Mouse (Mus musculus) erythroblast, embryonic 14.5 days (primary cell): ENCODE measurements around the gene Helz2. TPM values are rescaled to one million over a fixed set of nuclear protein-coding genes. Genes with fewer than 3 reads are reported as not detected.

Experiments
- H3K27me3 ChIP-seq: 2 replicates; pipeline ENCODE4 v1.6.1; 2012; ENCODE audit warnings: inconsistent platforms; ENCODE audit not compliant: control insufficient read depth
- H3K36me3 ChIP-seq: 2 replicates; pipeline ENCODE4 v1.6.1; 2012; ENCODE audit warnings: mild to moderate bottlenecking, inconsistent platforms; ENCODE audit not compliant: control insufficient read depth
- H3K4me1 ChIP-seq: 2 replicates; pipeline ENCODE4 v1.6.1; 2012; ENCODE audit warnings: inconsistent platforms; ENCODE audit not compliant: control insufficient read depth
- H3K4me3 ChIP-seq: replicated peaks from 2 replicates; pipeline ENCODE3; 2012; ENCODE audit warnings: moderate library complexity, mild to moderate bottlenecking, inconsistent platforms
- H3K9me3 ChIP-seq: 2 replicates; pipeline ENCODE4 v1.6.1; 2012; ENCODE audit warnings: low read length, inconsistent platforms, mixed read lengths; ENCODE audit not compliant: control insufficient read depth
- GATA1 ChIP-seq: IDR thresholded peaks from 2 replicates; pipeline ENCODE4 v1.6.1; 2012; ENCODE audit warnings: low read length, inconsistent platforms, mixed read lengths
- TAL1 ChIP-seq: IDR thresholded peaks from 3 replicates; pipeline ENCODE4 v1.6.1; 2012; ENCODE audit warnings: low read length, inconsistent platforms, mixed read lengths
- polyA plus RNA-seq: library from polyadenylated mRNA; stranded (reverse); fragments of >175 nt; gene quantifications from 2 replicates; pipeline ENCODE4 v1.2.3, GENCODE M21; 2012

Helz2 gene
- polyA plus RNA-seq, 1 experiment: 0.10 TPM

DNA sequence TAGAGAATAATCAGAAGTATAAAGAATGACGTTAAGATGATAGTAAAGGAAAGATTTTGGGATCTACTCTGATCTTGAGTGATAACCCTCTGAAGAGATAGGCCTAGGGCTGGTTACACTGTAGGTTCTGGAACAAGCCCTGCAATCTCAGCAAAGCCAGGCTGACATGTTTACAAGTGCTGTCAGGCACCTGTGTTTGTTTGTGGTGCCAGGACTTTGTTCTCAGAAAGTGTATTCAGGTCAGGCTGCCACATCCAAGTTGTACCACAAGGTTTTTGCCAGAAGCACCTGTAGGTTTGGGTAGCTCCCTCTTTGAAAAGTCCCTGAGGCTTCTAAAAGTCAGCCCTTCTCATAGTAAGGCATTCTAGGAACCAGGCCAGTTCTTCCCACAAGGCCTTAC lies 52.5 kb downstream of the Helz2 start:
- Histone ChIP-seq H3K9me3 (no peaks in the 10 kb centered on the region), H3K4me3 (no peak overlapping the region), H3K4me1 (peaks cover 33% of the 10 kb centered on the region), H3K27me3 (peaks cover 31% of the 10 kb centered on the region), H3K36me3 (peaks cover 14% of the 10 kb centered on the region)
- TF ChIP-seq GATA1: no peak

DNA sequence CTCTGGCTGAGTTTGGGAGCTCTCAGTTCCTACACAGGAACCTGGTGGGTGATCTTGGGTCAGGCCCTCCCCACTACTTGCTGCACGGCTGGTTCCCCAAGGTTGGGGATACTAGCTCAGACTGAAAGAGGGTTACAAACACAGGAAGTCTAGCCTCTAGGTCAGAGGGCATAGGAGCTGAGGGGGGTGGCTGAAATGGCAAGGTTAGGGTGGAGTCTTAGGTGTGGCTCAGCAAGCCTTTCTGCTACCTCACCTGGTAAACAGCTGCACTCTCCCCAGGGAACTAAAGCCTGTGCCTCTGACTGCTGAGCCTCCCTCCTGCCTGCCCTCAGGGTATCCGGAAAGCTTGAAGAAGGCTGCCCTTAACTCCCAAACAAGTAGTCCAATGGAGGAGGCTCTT lies 53.1 kb downstream of the Helz2 start:
- Histone ChIP-seq H3K27me3 (peaks cover 24% of the 10 kb centered on the region), H3K9me3 (no peaks in the 10 kb centered on the region), H3K36me3 (peaks cover 14% of the 10 kb centered on the region), H3K4me3 (peak overlapping the region; percentile 51), H3K4me1 (peaks cover 33% of the 10 kb centered on the region)
- TF ChIP-seq GATA1: no peak
- no peak for TF ChIP-seq TAL1

DNA sequence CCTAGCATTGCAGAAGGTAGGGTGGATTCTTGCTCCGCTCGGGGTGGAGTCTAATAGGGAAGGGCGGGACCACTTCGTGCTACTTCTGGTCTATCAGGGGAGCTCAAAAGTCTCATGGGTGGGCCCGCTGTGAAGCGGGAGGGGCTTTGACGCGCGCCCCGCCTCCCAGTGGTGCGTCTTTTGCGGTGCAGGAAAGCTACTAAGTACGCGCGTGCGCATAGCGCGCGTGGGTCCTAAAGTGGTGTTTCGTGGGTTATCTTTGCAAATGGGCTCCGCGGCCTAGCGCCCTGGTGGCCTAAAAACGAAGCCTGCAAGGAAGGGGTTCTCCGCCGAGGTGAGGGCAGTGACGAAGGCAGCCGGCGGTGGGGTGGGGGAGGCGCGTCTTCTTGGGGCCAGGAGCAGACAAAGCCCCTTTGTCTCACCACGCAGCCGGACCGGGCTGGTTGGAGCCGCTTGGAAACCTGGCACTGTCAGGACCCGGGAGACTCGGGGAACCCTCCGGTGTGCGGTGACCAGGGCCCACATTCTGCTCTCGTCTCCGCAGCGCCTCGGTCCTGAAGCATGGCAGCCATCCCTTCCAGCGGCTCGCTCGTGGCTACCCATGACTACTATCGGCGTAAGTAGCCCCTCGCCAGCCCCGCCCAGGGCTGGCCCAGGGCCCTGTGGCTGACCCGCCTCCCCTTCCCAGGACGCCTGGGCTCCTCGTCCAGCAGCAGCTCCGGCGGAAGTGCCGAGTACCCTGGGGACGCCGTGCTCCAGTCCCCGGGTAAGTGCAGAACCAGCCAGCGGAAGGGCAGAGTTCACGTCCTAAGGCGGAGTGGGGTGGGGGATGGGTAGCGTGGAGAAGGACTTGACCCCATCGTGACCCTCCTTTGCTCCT lies 54.5 kb downstream of the Helz2 start, which contains the start of gene Ppdpf:
TSS of gene Ppdpf (plus strand) at position 127 of the 880 bp plus-strand sequence.
- peak within 1 kb of the TSS; percentile 92 for H3K4me3 ChIP-seq
- H3K9me3 ChIP-seq: no peaks in the 10 kb centered on the region
- H3K4me1 ChIP-seq: peaks cover 33% of the 10 kb centered on the region
- TF ChIP-seq GATA1 (no peak), TAL1 (no peak)
- H3K36me3 ChIP-seq: peaks cover 14% of the 10 kb centered on the region
- peaks cover 11% of the 10 kb centered on the region for H3K27me3 ChIP-seq

DNA sequence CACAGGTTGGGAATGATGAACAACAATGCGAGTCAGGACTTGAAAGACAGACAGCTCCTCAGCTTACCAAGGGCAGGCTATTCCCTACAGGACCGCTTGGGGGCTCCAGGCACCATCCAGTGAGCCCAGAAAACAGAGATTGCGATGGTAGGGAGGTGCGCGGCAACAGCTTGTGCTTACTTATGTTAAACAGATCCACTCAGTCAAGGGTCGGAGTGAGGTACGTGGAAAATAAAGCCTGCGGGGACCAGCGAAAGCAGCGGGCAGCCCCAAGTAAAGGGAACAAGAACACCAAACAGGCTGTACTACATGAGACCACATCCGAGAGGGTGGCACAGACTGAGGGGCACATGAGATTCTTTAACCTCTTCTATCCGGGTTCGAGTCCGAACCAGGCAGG lies 55.2 kb downstream of the Helz2 start:
- Histone ChIP-seq H3K27me3 (peaks cover 6% of the 10 kb centered on the region), H3K9me3 (no peaks in the 10 kb centered on the region), H3K4me3 (peak overlapping the region; percentile 92), H3K36me3 (peaks cover 14% of the 10 kb centered on the region), H3K4me1 (peaks cover 33% of the 10 kb centered on the region)
- TF ChIP-seq TAL1 (no peak), GATA1 (no peak)

DNA sequence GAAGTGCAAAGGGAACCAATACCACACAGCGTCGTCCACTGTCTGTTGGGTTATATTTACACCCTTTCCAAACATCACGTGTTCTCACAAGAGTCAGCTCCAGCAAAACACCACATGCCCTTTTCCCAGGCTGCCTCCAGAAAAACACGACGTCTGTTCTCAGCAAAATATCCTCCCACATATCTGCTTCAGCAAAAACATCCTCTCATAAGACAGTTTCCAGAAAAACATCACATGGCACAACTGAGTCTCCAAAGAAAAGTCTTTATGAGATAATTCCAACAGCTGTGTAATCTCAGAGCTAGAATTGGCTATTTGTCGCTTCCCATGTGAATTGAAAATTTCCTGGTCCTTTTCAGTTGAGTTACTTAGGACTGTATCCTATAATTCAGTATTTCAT lies 60.9 kb downstream of the Helz2 start:
- no peak for TF ChIP-seq GATA1
- TF ChIP-seq TAL1: no peak
- Histone ChIP-seq H3K4me1 (no peaks in the 10 kb centered on the region), H3K4me3 (no peak overlapping the region), H3K9me3 (no peaks in the 10 kb centered on the region), H3K27me3 (peaks cover 10% of the 10 kb centered on the region), H3K36me3 (no peaks in the 10 kb centered on the region)

DNA sequence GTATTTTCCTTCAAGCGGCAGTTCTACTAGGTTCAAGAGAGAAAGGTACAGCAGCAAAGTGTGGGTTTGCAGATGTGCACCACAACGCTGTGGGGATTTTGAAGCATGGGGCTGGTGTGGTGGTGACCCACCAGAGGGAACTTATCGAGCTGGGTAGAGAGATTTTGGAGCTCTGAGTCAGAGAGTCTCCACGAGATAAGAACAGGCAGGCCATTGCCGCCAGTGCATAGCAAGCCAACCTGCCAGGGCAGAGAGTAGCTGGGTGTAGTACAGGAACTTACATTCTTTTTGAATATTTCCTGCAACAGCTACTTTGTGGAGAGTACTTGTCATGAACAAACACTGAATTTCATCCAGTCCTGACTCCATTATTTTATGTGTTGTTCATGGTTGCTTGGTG lies 63.4 kb downstream of the Helz2 start:
- no peak overlapping the region for H3K4me3 ChIP-seq
- TF ChIP-seq GATA1 (no peak), TAL1 (no peak)
- H3K36me3 ChIP-seq: no peaks in the 10 kb centered on the region
- peaks cover 4% of the 10 kb centered on the region for H3K27me3 ChIP-seq
- H3K9me3 ChIP-seq: no peaks in the 10 kb centered on the region
- no peaks in the 10 kb centered on the region for H3K4me1 ChIP-seq

DNA sequence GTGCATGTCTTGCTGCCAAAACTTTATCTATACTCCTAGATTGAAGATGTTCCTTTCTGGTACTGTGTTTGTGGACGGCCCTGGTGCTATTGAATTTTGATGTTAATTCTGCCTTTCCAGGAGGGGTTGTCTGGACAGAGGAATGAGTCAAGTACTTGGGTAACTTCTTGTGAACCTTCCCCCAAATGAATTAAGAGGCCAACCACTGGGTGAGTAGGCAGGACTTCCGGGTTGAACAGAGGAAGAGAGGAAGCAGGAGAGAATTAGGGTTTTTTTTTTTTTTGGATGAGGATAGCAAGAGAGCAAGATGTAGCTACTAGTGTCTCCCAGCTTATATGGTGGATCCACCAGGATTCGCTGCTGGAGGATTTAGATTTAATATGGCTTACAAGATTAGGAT lies 63.8 kb downstream of the Helz2 start:
- Histone ChIP-seq H3K36me3 (no peaks in the 10 kb centered on the region), H3K4me3 (no peak overlapping the region), H3K4me1 (no peaks in the 10 kb centered on the region), H3K9me3 (no peaks in the 10 kb centered on the region), H3K27me3 (peaks cover 4% of the 10 kb centered on the region)
- no peak for TF ChIP-seq TAL1
- no peak for TF ChIP-seq GATA1

Other genes with a start within 250 kb of the Helz2 start
- gene Chrna4, start 198.5 kb downstream of the Helz2 start, polyA plus RNA-seq: not detected in 2 replicates
- 0.01 and 0.04 TPM in 2 replicates for gene Kcnq2, start 106.7 kb downstream of the Helz2 start, polyA plus RNA-seq
- not detected in 2 replicates for gene Eef1a2, start 85.0 kb downstream of the Helz2 start, polyA plus RNA-seq
- gene Ppdpf, start 54.8 kb downstream of the Helz2 start, polyA plus RNA-seq: 31.8 and 38.4 TPM in 2 replicates
- gene Ptk6, start 39.2 kb downstream of the Helz2 start, polyA plus RNA-seq: not detected in 2 replicates
- 0.03 TPM in 1 of 2 replicates, not detected in the other for gene Srms, start 28.8 kb downstream of the Helz2 start, polyA plus RNA-seq
- gene Fndc11, start 22.0 kb downstream of the Helz2 start, polyA plus RNA-seq: 0.12 and 0.14 TPM in 2 replicates
- 1.5 and 2.1 TPM in 2 replicates for gene Gmeb2, start 46.0 kb upstream of the Helz2 start, polyA plus RNA-seq
- gene Stmn3, start 72.5 kb upstream of the Helz2 start, polyA plus RNA-seq: not detected in 2 replicates
- 0.91 and 1.8 TPM in 2 replicates for gene Rtel1, start 77.7 kb upstream of the Helz2 start, polyA plus RNA-seq
- 0.94 and 1.1 TPM in 2 replicates for gene Zgpat, start 122.9 kb upstream of the Helz2 start, polyA plus RNA-seq
- gene Arfrp1, start 123.4 kb upstream of the Helz2 start, polyA plus RNA-seq: 0.49 and 1.1 TPM in 2 replicates
- gene Lime1, start 138.1 kb upstream of the Helz2 start, polyA plus RNA-seq: 3.9 and 4.1 TPM in 2 replicates
- gene Zbtb46, start 217.4 kb upstream of the Helz2 start, polyA plus RNA-seq: 0.23 and 0.26 TPM in 2 replicates